Mouse (Mus musculus) ES-Bruce4 (cell line): ENCODE results near the gene Stom.

Experiments
- CTCF ChIP-seq: IDR thresholded peaks from one replicate; pipeline ENCODE4 v1.8.1; 2011; ENCODE audit warnings: low read depth, low read length
- EP300 ChIP-seq: IDR thresholded peaks from 2 replicates; pipeline ENCODE4 v1.6.1; 2011; ENCODE audit warnings: low read depth, low read length; ENCODE audit not compliant: insufficient read depth
- POLR2A ChIP-seq: IDR thresholded peaks from one replicate; pipeline ENCODE4 v1.8.1; 2011; ENCODE audit warnings: low read length; ENCODE audit not compliant: insufficient read depth

- TF ChIP-seq CTCF, result no peak
- TF ChIP-seq POLR2A, result no peak
- no peak for TF ChIP-seq EP300
Observed at GRCm38 (mm10) chr2:35338036-35338435, 1.3 kb upstream of the Stom start.
